Mouse (Mus musculus): ENCODE measurements around the gene Sgsm3. TPM values are rescaled to one million over a fixed set of nuclear protein-coding genes. Genes with fewer than 3 reads are reported as not detected.

Sgsm3 gene
- total RNA-seq, 2 experiments from 2014 or later = 7.2 to 21.7 TPM

DNA sequence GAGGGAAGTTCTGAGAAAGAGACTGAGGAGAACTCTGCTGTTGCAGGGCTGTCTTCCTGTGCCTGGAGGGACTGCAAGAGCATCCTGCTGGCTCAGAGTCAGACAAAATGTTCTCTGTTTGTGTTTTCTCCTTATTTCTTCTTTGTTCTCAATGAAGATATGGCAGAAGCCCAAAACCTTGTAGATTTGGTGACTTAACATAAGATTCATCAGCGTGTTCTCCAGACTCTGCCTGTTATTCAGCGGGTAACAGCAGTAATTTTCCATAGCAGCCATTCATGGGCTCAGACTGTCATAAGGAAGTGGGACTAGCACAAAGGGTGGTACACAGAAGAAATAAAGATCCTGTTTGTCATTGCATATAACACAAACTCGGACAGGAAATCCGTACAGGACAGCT, 2.0 kb downstream of the Sgsm3 start:
- no peak for ATAC-seq (replicated peaks; ENCODE audit: poor library complexity)

DNA sequence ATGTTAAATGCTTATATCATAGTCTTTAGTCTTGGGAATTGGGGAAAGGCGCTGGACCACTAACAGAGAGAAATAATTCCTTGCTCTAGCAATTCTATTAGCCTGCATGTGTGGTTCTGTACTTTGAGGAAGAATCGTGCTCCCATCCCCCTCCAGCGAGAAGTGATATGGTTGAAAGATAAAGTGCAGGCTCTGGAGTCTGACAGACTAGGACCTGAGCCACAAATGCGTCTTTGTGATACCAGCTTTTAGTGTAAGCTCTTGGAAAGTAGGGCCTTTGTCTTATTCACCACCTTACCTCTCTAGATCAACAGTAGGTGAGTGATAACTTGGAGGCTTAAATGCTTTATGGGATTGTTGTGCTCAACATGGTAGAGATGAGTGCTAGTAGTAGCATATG, 3.6 kb downstream of the Sgsm3 start:
- ATAC-seq (replicated peaks; ENCODE audit: poor library complexity) = peak; percentile 71

DNA sequence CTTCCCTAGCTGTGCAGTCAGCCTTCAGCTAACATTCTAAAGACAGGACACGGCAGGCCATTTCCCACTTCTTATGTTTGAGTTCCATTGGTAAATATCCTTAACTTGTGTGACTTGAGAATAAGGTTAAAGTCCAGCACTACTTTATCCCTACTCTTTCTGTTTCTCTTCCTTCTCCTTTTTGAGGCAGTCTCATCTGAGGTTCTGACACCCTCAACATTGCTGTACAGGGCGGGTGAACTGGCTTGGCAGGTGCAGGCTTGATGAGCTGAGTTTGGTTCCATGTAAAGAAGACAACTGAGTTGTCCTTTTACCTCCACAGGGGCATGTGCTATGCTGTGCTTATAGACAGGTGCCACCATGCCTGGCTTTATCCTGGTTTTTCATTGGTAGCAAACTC, 5.7 kb downstream of the Sgsm3 start:
- ATAC-seq (replicated peaks; ENCODE audit: poor library complexity) = no peak

DNA sequence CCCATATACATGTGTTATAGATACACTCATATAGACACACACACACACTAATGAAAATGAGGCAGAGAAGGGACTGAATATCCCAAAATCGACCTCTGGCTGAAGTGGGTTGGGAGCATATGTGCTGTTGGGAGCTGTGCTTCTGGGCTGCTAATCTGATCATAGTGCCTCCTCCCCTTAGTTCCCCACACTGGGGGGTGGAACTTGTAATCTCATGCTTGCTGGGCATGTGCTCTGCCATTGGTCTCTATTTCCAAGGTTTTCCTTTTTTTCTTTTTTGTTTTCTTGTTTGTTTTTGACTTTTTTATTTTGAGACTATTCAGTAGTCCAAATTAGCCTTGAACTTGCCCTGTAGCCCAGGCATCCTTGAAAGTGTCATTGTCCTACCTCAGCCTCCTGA, 10.8 kb downstream of the Sgsm3 start:
- peak; percentile 85 for ATAC-seq (replicated peaks; ENCODE audit: poor library complexity)

DNA sequence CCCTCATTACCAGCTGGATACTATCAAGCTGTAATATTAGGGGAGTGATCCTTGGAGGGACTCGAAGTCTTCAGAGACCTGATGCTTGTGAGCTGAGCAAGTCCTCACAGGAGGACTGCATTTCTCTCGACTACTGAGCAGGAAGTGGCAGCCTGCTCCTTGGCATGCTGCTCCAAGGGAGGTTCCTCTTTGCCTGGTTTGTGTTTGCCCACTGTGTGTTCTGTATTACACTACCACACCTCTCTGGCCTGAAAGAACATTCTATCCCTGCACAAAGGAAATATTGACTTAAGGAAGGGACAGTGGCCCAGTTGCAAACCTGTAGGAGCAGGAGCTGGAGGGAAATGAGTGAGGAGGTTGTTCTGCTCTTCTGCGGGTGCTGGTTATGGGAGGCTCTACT, 12.1 kb downstream of the Sgsm3 start:
- no peak for ATAC-seq (replicated peaks; ENCODE audit: poor library complexity)

DNA sequence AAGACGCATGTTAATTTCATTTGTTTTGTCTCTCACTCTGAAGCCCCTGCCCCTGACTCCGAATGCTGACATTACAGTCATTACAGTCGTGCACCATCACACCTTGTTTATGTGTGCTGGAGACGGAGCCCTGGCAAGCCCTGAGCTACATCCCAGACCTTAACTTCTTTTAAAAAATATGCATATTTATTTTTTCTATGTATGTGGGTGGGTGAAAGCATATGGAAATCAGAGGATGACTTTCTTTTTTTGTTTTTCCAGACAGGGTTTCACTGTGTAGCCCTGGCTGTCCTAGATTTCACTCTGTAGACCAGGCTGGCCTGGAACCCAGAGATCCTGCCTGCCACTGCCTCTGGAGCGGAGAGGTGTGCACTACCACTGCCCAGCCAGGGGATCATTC, 17.4 kb downstream of the Sgsm3 start:
- no peak for ATAC-seq (replicated peaks; ENCODE audit: poor library complexity)

DNA sequence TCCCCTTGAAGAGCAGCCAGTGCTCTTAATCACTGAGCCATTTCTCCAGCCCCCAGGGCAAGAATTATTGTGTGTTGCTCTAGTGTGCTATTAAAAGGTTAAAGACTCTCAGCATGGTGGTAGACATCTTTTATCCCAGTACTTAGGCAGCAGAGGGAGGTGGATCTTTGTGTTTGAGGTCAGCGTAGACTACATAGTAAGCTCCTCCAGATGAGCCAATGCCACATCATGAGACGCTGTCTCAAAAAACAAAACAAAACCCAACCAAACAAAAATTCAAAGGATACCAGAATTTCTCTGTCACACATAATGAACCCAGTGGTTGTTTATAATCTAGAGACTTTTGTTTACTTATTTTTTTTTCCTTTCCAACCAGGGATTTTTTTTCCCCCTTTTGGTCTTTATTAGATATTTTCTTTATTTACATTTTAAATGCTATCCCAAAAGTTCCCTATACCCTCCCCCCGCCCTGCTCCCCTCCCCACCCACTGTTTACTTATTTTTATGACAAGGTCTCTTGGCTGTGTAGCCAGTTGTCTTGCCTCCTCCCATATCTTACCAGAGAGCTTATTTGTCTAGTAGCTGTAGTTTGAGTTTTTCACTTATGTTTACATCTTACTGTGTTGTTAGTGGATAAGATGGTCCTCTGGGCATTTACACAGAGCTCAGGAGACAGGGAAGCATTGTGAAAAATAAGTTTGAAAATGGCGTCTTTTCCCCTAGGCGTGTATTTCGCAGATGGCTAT, 18.7 kb downstream of the Sgsm3 start:
- no peak for ATAC-seq (replicated peaks; ENCODE audit: poor library complexity)

DNA sequence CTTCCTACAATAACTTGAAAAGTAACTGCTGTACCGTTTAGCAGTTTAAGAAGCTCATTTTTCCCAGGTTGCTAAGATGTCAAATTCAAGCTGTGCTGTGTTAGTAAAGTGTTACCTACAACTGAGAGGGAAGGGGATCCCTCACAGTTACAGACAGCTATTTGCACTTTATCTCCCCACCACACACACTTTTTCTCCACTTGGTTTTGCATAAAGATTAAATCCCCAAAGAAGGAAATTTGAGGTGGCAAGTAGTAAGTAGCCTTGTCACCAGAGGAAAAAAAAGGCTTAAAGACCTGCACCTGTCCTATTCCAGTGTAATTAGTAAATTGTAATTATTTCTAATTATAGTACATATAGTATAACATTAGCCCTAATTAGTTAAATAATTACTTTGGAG, 19.5 kb downstream of the Sgsm3 start:
- ATAC-seq (replicated peaks; ENCODE audit: poor library complexity) = peak; percentile 46; the same call in 1 of the 2 replicates

DNA sequence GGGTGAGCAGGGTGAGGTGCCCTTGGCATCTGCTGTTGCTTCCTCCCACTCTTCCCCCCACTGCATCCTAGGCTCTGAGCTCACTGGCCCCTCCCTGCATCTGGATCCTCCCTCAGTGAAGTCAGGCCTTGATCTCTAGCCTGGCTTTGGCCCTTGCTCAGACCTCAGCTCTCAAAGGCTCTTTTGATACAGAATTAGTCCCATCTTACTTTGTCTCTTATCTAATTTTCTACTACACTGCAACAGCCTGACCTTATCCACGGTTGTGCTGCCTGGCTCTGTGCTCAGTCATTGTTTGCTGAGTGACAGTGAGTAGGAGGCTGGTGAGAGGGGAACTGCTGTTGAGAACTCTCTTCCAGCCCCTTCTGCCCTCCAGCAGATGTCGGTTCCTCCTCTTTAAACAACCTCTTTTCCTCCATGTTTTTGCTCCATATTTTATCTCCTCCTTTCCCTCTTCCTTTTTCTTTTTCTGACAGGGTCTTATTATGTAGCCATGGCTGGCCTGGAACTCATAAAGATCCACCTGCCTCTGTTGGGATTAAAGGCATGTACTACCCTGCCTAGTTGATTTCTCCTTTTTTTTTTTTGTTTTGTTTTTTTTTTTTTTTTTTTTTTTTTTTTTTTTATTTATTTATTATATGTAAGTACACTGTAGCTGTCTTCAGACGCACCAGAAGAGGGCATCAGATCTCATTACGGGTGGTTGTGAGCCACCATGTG, 23.0 kb downstream of the Sgsm3 start:
- peak; percentile 77 for ATAC-seq (replicated peaks; ENCODE audit: poor library complexity)

DNA sequence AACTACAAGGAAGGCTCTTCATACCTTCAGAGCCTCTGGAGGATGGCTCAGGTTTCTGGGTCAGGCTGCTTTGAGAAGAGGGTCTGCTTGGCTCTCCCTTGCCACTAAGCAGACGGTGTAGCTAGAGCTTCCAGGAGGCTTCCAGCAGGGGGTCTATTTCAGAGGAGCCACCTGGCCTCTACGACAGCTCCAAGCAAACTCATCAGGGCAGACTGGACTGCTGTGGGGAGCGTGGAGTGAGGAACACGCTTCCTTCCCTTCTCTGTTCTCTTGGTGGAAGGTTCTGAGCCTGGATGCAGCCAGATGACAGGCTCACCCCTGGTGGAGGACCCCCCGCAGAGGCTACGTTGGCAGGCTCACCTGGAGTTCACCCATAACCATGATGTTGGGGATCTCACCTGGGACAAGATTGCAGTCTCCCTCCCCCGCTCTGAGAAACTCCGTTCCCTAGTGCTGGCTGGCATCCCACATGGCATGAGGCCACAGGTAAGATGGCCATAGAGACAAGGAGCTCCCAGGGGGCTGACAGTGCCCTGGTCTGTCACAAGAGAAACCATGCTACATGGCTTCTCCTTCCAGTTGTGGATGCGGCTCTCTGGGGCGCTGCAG, 28.7 kb downstream of the Sgsm3 start:
- ATAC-seq (replicated peaks; ENCODE audit: poor library complexity) = no peak

DNA sequence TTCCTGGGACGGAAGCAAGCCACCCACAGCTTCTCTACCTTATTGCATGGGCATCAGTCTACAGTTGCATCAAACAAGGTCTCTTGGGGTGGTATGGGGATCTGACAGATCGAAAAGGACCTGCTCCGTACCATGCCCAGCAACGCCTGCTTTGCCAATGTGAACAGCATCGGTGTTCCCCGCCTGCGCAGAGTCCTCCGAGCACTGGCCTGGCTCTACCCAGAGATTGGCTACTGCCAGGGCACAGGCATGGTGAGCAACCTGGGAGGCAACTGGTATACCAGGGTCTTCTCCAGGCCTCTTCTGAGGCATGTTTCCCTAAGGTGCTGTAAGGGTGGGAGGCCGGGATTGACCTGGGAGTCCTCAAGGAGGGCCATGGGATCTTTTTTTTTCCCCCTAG, 29.8 kb downstream of the Sgsm3 start:
- ATAC-seq (replicated peaks; ENCODE audit: poor library complexity) = no peak

DNA sequence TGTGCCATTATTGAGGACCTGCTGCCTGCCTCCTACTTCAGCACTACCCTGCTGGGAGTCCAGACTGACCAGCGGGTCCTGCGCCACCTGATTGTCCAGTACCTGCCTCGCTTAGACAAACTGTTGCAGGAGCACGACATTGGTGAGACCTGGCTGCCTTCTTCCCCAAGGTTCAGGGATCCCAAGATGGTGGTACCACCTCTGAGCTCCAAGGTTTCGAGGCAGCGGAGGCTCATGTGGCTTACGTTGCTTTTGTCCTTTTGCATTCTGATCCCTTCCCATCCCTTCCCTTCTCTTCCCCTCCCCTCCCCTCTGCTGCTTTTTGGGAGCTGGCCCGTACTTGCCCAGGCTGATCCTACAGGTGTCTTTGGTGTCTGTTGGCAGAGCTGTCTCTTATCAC, 30.3 kb downstream of the Sgsm3 start:
- no peak for ATAC-seq (replicated peaks; ENCODE audit: poor library complexity)

DNA sequence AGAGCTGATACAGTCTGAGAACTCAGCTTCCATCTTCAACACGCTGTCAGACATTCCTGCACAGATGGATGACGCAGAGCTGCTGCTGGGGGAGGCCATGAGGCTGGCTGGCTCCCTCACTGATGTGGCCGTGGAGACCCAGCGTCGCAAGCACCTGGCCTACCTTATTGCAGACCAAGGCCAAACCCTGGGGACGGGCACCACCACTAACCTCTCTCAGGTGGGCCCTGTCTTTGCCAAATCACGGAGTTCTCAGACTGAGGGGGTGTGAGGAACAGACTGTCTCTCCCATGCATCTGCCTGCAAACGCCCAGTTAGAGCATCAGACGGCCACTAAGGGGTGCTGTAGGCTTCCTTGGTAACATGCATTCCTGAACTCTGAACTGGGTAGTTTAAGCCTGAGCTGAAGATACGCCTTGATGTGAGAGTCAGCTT, 31.1 kb downstream of the Sgsm3 start:
- peak; percentile 70; the same call in 1 of the 2 replicates for ATAC-seq (replicated peaks; ENCODE audit: poor library complexity)

DNA sequence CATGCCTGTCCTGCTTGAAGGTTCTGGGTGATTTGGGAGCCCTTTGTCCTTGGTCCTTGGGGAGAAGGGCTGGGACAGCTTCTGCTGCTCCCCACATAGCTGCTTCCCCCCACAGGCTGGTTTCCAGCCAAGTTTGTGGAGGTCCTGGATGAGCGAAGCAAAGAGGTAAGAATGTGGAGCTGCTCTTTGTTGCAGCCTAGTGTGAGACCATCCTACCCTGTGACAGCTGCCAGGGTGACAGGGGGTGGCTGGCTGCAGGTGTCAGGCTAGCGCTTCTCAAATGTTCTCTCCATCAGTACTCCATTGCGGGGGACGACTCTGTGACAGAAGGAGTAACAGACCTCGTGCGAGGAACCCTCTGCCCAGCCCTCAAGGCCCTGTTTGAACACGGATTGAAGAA, 32.5 kb downstream of the Sgsm3 start:
- ATAC-seq (replicated peaks; ENCODE audit: poor library complexity) = no peak

DNA sequence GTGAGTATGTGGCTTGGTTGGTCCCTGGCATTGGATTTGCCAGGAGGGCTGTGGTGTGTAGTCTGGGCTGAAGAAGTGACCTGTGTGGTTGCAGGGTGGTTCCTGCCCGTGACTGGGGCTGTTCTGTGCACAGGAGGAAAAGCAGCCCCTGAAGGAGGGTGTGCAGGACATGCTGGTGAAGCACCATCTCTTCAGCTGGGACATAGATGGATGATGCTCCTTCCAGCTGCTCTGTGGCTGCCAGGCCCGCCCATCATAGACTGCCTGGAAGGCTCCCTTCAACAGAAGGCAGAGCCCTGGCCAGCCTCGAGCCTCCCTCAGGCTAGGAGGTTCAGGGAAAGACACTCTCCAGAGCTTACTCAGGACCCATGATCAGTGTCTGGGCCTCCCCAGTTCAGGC, 34.0 kb downstream of the Sgsm3 start:
- no peak for ATAC-seq (replicated peaks; ENCODE audit: poor library complexity)

DNA sequence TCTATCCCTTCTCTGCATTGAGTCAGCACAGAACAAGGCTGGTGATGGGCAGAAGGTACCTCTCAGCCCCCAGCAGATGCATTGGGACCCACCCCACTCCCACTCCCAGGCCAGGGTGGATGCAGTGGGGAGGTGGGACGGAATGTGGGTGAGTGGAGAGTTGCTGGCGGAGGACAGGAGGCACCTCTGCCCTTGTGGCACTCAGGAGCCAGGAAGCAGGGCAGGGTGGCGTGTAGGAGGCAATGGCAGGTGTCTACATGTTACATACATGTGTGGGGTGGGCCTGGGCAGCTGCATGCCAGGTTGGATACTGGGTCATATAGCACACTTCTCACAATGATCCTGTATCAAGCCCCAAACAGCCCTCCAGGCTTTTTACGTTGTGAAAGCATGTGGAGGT, 34.8 kb downstream of the Sgsm3 start:
- no peak for ATAC-seq (replicated peaks; ENCODE audit: poor library complexity)

DNA sequence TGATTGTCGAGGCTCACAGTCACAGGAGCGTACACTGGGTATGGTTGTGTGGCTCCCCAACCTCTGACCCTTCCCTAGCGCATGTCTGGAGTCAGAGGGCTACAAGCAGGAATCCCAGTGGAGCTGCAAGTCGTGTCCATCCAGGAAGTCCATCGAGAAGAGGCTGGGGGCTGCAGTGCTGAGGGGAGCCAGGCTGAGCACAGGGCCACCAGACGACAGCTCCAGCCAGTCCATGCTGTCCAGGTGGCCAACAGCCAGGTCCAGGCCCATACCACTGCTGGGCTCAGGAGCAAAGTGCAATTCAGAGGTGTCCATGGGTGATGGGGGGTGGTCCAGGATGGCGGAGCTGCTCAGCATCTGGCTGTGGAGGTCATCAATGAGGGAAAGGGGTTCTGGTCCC, 35.6 kb downstream of the Sgsm3 start:
- no peak for ATAC-seq (replicated peaks; ENCODE audit: poor library complexity)

DNA sequence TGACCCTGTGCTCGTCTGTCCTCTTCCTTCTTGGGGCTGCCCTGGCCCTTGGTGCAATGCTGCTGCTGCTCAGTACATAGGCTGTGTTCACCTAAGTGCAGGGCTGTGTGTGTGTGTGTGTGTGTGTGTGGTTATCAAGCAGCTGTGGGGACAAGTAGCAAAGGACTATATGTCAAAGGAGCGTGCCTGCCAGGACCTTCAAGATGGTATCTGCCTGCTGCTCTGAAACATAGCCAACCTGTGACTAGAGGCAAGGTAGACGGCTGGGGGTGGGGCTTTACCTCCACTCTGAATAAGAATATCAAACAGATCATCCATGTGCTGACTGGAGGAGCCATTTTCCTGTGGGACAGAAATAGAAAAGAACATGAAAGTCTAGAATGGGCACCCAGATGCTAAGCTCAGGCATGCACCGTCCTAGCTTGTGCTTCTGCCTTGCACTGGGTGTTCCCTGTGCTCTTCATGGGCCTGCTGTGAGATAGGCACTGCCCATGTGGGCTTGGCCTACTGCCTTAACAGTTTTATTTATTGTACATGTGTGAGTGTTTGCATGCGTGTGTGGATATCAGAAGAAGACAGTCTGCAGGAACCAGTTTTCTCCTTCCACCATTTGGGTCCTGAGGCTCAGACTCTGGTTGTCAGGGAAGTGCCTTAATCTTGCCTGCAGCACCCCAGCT, 37.6 kb downstream of the Sgsm3 start:
- peak; percentile 61 for ATAC-seq (replicated peaks; ENCODE audit: poor library complexity)

DNA sequence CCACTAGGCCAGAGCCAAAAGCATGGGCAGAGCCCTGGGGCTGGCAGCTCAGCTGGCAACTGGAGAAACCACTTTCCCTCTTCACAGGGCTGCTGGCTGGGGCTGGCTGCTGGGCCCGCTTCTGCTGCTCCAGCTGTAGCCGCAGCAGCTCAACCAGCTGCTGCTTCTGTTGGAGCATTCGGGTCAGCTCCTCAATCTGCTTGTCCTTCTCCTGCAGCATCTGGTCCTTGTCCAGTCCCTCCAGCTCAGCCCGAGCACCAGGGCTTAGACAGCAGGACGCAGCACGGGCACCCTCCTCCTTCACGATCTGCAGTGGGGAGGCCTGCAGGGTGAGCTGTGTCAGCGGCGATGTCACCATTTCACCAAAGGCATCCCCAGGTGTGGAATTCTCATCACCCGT, 38.9 kb downstream of the Sgsm3 start:
- ATAC-seq (replicated peaks; ENCODE audit: poor library complexity) = no peak

DNA sequence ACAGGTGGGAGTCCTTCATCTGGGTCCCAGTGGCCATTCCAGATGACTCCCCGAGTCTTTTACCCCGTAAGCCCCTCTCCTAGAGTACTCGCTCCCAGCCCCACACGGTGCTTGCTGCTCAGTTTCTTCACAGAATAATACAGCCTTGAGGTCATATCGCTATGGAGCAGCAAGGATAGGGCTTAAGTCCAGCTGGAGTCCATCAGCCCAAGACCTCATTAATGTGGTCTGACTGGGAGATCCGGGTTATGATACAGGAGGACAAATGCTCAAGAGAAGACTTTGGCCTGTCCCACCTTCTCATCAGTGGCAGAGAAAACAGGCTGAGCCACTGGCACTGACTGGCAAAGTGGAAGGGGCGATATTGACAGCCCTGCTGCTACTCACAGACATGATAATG, 39.7 kb downstream of the Sgsm3 start:
- no peak for ATAC-seq (replicated peaks; ENCODE audit: poor library complexity)

DNA sequence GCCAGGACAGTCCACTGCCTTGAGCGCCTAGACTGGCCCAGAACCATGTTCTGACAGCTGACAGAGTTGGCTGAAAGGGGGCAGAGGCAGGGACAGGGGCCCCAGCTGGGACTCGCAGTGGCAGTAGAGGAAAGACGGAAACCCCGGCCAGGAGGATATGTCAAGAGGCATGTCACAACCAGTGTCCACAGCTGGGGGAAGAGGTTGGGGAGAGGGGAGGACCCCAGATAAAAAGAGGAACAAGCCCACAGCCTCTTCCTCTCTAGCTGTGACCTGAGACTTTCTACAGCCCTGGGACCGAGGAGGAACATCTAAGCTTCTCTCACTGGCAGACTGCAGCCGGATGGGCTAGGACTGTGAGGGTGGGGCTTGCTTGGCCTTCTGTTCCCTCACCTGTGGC, 43.8 kb downstream of the Sgsm3 start:
- peak; percentile 97 for ATAC-seq (replicated peaks; ENCODE audit: poor library complexity)

DNA sequence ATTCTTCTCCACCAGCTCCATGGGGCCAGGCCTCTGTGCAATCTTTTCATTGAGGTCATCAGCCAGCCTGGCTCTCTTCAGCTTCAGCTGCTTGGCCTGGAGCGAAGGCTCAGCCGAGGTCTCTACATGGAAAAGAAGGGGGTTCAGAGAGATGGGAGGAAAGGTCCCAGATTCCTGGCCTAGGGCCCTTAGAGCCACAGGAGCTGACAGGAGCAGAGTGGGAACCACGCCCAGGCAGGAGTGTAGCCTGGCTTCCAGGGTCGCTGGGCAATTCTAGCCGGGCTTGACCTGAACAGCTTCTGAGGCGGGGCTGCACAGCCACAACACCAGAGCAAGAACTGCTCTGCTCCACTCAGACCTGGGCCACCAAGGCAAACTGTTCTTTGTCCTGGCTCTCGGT, 44.9 kb downstream of the Sgsm3 start:
- ATAC-seq (replicated peaks; ENCODE audit: poor library complexity) = no peak

Measured in megakaryocyte progenitor cell, adult 5-6 weeks (primary cell).